Mouse (Mus musculus) lung, postnatal 4 days (tissue): ENCODE measurements around the gene Cacna1i.
A peak's percentile ranks its signal among the peaks of the same experiment; 100 is the strongest.

ENCODE experiments used
- DNase-seq, 2 experiments: peaks; one replicate each; pipeline ENCODE4 v3.0.0; 2021

The Cacna1i gene

GRCm38 (mm10) chr15:80277107-80277506 lies 9.9 kb upstream of the Cacna1i start:
- DNase-seq, result no peak

GRCm38 (mm10) chr15:80277625-80278024 lies 9.4 kb upstream of the Cacna1i start:
- peak; percentile 58 to 71 for DNase-seq

- DNase-seq, result no peak
These were observed 8.8 kb upstream of the Cacna1i start for GRCm38 (mm10) chr15:80278121-80278759.

GRCm38 (mm10) chr15:80279053-80279452 lies 8.0 kb upstream of the Cacna1i start:
- no peak for DNase-seq

GRCm38 (mm10) chr15:80280646-80281045 lies 6.4 kb upstream of the Cacna1i start:
- DNase-seq, result no peak

GRCm38 (mm10) chr15:80288036-80288435 lies 998 bp downstream of the Cacna1i start:
- no peak for DNase-seq

GRCm38 (mm10) chr15:80289436-80289835 lies 2.4 kb downstream of the Cacna1i start:
- peak; percentile 60 to 76 for DNase-seq

- no peak for DNase-seq
These were observed 10.1 kb downstream of the Cacna1i start for GRCm38 (mm10) chr15:80297146-80297545.

- DNase-seq, result no peak
These were observed 16.7 kb downstream of the Cacna1i start for GRCm38 (mm10) chr15:80303779-80304178.

GRCm38 (mm10) chr15:80304188-80304587 lies 17.1 kb downstream of the Cacna1i start:
- no peak for DNase-seq

- no peak for DNase-seq
These were observed 19.1 kb downstream of the Cacna1i start for GRCm38 (mm10) chr15:80306146-80306545.

- DNase-seq, result no peak
These were observed 27.7 kb downstream of the Cacna1i start for GRCm38 (mm10) chr15:80314731-80315130.

GRCm38 (mm10) chr15:80316966-80317634 lies 30.1 kb downstream of the Cacna1i start:
- no peak for DNase-seq

GRCm38 (mm10) chr15:80317841-80318530 lies 30.9 kb downstream of the Cacna1i start:
- no peak for DNase-seq

- DNase-seq, result no peak
These were observed 31.7 kb downstream of the Cacna1i start for GRCm38 (mm10) chr15:80318543-80319255.

GRCm38 (mm10) chr15:80319315-80319714 lies 32.3 kb downstream of the Cacna1i start:
- no peak for DNase-seq

GRCm38 (mm10) chr15:80319921-80320320 lies 32.9 kb downstream of the Cacna1i start:
- DNase-seq, result no peak

- no peak for DNase-seq
These were observed 38.2 kb downstream of the Cacna1i start for GRCm38 (mm10) chr15:80325207-80325606.

- DNase-seq, result no peak
These were observed 38.7 kb downstream of the Cacna1i start for GRCm38 (mm10) chr15:80325756-80326155.

GRCm38 (mm10) chr15:80326947-80327346 lies 39.9 kb downstream of the Cacna1i start:
- DNase-seq, result no peak

GRCm38 (mm10) chr15:80327743-80328540 lies 40.9 kb downstream of the Cacna1i start:
- no peak for DNase-seq

- no peak for DNase-seq
These were observed 43.2 kb downstream of the Cacna1i start for GRCm38 (mm10) chr15:80330276-80330675.
